Mouse (Mus musculus) layer of hippocampus, postnatal 10 days (tissue): ENCODE results near the gene Akap7. TPM values are rescaled to one million over a fixed set of nuclear protein-coding genes. Genes with fewer than 3 reads are reported as not detected.
A peak's percentile ranks its signal among the peaks of the same experiment; 100 is the strongest.

Experiments used
- DNase-seq, 2 experiments: peaks; one replicate each; pipeline ENCODE4 v3.0.0; 2021; ENCODE audit warnings: low spot score in 2 of 2
- total RNA-seq, 2 experiments: library from RNA; stranded (reverse); gene quantifications; 2 replicates each; pipeline ENCODE4 v1.2.3; 2021

The Akap7 gene
- total RNA-seq, 2 experiments from 2014 or later: 70.6 to 73.8 TPM

DNA sequence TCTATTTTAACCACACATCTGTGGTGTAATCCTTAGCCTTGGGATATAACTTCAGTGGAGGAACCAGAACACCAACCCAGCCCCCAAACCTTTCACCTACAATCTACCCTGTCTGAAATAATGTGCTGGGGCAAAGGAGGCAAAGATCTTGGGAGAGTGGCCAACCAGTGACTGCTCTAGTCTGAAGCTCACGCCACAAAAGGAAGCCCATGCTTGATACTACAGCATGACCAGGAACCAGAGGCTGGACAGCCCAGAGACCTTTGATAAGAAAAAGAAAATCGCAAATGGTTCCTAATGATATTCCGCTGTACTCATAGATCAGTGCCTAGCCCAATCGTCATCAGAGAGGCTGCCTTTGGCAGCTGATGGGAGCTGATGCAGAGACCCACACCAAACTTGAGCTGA is 9.4 kb downstream of the Akap7 start:
- DNase-seq: no peak

GRCm38 (mm10) chr10:25297666-25298263 is 9.9 kb downstream of the Akap7 start:
- no peak for DNase-seq

DNA sequence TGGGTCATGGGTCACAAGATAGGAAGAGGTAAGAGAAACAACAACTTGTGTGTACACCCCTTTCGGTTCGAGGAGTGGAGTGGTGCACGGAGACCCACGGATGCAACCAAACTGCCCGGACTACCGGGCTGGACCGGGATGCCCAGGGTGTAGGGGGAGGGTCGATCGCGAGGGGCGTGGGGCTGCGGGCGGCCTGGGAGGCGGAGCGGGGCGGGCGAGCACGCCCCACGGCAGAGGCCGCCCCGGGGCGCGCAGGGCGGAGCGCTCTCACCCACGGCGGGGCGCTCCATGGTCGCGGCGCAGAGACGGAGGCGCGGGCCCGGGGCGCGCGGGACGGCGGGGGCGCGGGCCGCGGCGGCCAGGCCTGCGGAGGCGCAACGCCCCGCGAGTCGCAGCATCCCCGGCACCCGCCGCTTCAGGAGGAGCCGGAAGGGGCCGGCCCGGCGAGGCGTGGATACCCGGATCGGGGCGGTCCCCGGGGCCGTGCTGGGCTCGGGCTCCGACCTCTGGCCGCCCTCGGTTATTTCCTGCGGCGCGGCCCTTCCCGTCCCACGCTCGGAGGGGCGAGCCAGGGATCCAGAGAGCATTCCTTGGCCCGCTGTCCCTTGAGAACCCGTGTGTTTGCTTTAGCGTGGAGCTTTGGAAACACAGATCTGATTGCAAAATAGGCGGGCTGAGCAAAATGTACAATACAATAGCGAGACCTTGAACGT is 10.9 kb downstream of the Akap7 start:
- DNase-seq: peak; percentile 79 to 86

DNA sequence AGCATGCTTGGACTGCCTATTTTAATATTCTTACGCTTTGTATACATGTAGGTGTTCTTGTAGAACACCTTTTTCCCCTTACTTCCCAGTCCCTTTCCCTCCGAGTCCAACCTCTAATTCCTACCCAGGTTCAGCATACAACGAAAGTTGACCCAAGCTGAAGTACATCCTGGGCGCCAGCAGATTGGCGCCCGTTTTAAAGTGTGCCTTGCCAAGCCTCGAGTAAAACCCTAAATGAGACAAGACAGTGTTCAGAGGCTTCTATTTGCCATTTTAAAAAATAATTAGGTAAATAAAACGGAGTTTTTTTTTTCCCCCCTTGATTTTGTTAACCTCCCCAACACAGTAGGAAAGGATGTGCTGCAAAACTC is 11.4 kb downstream of the Akap7 start:
- DNase-seq: no peak

GRCm38 (mm10) chr10:25295836-25296235 is 11.8 kb downstream of the Akap7 start:
- no peak for DNase-seq

DNA sequence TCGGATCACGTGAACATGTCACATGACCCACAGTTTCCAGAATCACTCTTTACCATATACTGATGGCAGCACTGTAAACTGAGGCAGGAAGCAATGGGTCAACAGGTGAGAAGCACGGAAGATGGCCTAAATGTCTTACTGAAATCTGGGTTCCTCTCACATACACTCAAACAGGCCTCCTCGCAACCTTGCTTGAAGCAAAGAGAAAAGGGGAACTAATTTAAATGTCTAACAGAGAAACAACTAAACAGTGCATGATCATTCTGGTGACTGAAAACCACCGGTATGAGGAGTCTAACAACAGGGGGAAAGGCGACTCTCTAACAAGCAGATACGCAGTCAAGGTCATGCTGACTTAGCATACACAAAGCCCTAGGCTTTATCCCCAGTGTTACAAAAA is 12.7 kb downstream of the Akap7 start:
- no peak for DNase-seq

DNA sequence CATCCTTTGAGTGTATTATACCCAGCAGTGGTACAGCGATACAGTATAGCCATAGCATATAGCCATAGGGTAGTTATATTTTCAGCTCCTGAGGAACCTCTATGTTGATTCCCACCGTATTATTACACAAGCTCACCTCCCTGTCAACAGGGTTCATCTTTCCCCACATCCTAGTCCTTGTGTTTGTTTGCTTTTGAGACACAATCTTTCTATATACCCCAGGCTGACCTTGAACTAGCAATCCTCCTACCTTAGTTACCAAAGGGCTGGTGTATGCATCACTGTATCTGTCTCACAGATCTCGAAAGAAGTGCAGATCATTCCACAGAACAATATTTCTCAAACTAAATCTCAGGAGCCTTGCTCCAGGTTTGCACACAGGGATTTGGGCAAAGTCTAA is 13.9 kb downstream of the Akap7 start:
- DNase-seq: no peak

GRCm38 (mm10) chr10:25291053-25291452 is 16.6 kb downstream of the Akap7 start:
- no peak for DNase-seq

DNA sequence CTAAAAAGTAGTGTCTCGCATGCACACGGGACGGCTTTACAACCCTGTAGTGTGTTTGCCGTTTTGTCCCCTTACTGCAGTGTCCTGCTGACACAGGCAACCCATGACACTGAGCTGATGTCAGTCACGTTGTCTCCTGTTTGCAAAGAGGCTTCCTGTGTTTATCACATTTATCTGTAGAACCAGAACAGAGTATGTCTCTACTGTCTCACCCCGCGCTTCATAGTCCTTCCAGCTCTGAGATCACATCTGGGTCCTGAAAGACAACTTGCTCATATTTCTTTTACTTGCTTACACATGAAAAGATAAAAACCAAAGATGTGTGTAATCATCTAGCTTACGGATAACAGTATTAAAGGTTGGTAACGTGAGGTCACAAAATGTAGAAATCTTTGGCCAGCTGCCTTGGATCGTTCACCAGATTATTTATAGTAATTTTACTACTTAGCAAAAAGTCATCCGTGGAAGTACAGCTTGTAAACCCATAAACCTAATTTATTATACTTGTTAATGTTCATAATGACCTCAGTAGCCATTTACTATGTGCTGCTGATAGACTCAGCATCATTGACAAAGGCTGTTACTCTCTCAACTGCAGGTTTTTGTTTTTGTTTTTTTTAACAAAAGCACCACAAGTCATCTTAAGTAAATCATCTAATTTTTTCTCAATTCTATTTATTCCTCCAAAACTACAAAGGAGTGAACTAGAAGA is 22.4 kb downstream of the Akap7 start:
- no peak for DNase-seq

GRCm38 (mm10) chr10:25284427-25285099 is 23.1 kb downstream of the Akap7 start:
- no peak for DNase-seq

- DNase-seq: no peak
These were observed 24.3 kb downstream of the Akap7 start for GRCm38 (mm10) chr10:25283397-25283796.

DNA sequence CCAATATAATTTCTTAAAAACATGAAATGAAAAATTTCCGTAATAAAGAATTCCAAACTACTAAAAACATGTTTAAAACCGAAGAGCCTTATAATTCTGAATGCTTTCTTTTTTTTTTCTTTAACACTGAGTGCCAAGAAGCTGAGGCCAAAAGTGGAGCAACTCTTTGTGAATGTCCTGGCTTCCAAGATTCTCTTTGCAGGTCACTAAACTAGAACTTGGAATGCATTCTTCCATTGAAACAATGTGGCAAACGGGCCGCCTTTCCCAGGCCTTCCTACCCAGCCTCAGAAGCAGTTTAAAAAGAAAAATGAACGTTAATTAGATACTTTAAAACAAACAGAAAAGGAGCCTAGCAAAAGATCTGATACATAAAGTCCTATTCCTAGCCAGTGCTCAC is 27.5 kb downstream of the Akap7 start:
- no peak for DNase-seq

DNA sequence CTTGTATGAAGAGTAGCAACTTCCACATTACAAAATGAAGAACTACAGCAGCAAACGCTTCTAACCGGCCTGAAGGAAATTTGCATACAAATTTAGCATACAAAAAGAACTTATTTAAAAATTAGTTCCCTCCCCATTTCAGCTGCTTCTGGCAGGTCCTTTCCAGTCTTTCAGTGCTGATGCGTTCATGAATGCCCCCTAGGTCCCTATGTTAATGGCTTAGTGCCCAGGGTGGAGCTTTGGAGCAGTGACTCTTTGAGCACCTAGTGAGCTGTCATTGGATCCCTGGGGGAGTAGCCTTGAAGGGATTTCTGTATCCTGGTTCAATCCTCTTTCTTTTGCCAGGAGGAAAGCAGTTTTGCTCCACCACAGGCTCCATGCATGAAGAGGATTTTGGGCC is 28.3 kb downstream of the Akap7 start:
- no peak for DNase-seq

DNA sequence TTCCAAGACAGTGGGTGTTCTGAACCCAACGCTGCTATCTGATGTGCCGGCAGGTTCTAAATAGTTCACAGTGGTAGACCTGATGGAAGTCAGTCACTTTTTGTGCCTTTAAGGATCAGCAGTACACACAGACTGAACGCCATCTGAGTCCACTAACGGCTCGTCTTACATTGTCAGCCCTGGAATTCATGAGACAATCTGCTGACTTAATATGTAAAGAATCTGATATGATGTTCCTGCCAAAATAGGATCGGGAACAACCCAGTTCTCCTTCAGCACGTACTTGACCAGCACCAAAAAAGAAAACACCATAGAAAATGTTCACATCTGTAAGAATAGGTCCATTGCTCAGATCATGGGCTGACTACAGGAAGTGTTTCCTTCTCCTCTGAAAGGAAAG is 32.2 kb downstream of the Akap7 start:
- no peak for DNase-seq

DNA sequence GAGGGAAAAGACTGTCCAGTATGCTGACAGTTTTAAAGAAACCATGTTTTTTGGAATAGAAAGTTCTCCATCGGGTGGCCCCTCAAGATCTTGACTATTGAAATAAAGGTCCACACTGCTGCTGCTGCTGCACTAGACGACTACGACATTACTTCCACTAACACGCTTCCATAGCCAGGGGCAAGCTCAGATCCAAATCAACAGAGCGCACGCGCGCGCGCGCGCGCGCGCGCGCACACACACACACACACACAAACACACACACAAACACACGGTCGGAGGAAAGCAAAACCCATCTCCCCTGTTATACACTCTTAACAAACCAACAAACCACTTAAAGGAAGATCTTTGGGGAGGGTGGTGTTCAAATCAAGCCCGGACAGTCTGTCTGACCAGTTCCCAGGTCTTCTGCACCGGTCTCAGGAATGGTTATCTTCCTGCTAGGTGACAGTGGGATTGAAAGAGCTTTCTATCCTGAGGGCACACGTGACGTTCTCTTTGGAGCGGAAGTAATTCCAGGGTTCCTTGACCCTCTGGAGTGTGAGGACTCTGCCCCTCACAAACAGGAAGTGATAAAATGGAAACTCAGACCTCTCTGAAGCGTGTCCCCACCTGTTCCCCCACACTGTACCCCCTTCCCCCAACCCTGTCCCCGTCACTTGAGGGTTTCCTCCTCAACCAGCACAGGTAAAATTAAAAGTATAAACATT is 32.9 kb downstream of the Akap7 start:
- no peak for DNase-seq

DNA sequence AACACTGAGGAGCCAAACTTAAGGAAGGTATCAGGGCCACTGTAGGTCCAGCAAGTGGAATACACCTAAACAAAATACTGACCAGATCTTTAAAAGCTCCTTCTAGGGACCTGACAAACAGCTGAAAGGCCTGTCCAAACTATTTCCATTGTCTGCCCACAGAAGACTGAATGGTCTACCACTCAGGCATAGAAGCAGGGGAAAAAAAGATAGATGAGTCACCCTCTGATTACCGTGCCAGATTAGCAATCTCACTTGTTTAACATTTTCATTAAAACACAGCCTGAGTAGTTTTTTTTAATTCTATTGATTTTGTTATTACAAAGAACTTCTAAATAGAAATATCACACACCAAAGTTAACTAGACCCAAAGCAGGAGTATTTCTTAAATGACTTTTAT is 33.9 kb downstream of the Akap7 start:
- DNase-seq: no peak

GRCm38 (mm10) chr10:25271756-25272155 is 35.9 kb downstream of the Akap7 start:
- no peak for DNase-seq

DNA sequence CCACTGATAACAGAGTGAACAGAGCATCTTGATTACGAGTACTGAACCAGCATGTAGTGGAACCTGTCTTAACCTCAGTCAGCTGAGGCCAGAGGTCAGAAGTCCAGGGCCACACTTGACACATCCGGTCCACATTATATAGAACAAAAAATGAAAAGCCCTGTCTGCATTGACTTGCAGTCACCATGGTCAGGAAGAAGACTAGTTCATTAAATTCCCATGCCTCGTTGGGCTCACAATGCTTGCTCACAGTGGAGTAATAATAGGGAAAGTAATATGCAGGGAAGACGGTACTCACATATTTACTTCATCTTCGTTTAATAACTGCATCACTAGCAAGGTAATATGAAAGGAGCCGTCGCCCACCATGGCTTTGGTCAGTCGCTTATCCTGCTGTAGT is 36.5 kb downstream of the Akap7 start:
- no peak for DNase-seq

DNA sequence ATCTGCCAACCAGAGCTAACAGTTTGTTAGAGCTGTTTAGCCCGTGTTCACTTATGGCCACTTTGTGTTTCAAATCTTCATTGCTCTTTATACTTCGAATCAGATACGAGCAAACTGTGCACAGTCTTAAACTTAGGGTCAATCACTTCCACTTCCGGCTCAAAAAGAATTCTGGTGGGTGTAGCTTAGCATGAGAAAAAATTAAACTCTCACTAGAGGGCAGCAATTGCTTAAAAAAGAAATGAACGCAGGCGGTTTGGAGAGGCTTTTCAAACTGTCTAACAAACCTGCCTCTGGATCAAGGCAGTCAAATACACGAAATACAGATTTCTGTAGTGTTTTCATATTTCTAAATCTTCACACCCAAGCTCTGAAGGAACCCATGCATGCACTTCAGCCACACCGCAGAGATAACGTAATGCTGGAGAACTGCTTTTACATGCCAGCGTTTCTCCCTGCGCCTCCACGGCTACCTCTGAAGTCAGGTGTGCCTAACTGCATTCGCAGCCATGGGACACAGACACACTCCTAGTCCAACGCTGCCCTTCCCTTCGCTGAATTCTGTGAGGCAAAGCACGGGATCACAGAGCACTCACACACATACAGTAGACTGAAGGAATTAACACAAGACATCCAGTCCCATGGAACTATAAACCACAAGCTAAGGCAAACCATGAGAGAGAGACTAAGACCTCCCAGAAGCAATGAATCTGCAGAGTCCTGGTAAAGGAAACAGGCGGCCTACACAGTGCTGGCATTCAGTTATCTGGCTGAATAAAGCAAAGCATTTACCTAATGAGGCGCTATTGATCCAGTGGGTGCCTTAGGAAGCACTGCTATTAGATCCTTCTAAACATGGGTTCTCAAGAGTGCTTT is 39.0 kb downstream of the Akap7 start:
- DNase-seq: peak in 1 of 2 experiments; percentile 20

DNA sequence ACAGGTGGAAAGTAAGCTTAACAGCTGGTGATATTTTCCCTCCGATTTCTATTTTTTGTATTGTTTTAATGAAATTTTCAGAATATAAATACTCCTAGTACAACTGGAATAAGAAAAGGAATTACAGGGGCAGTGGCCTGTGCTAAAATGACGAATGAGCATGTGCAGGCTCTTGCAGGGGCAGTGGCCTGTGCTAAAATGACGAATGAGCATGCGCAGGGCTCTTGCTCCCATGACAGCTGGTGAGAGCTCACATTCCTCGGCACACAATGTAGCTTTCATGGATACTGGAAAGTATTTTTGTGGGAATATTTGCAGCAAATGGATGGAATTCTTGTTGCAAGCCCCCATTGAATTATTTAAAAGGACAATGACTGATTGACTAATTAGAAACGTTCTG is 46.5 kb downstream of the Akap7 start:
- no peak for DNase-seq
